Mouse (Mus musculus): ENCODE results near the gene Trim11. TPM values are rescaled to one million over a fixed set of nuclear protein-coding genes. Genes with fewer than 3 reads are reported as not detected.

Gene Trim11
- total RNA-seq, 1 experiment from 2014 or later, result 21.0 TPM

DNA sequence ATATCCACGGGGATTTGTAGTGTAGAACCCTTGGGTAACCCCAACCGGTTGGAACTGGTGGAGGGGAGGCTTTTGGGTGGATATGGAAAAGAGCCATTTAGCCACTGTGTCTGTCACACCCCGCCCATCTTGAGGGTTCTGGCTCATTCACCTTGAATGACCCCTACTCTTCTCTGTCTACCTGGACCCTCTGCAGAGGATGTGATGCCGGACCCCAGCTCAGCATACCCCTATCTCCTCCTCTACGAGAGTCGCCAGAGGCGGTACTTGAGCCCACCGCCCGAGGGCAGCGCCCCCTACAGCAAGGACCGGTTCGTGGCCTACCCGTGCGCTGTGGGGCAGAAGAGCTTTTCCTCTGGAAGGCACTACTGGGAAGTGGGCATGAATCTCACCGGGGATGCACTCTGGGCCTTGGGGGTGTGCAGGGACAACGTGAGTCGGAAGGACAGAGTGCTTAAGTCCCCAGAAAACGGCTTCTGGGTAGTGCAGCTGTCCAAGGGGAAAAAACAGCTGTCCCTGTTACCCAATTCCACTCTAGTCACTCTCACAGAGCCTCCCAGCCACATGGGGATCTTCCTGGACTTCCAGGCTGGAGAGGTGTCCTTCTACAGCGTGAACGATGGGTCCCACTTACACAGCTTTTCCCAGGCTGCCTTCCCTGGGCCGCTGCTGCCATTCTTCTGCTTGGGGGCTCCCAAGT is 6.9 kb upstream of the Trim11 start:
- ATAC-seq (replicated peaks in 1 of 2; ENCODE audit: insufficient read depth in 1 of 2, low FRiP score in 2 of 2, low TSS enrichment in 1 of 2, low read depth in 1 of 2, poor library complexity in 2 of 2, severe bottlenecking in 2 of 2), result no peak

GRCm38 (mm10) chr11:58971796-58972195 is 6.1 kb upstream of the Trim11 start:
- no peak for ATAC-seq (replicated peaks in 1 of 2; ENCODE audit: insufficient read depth in 1 of 2, low FRiP score in 2 of 2, low TSS enrichment in 1 of 2, low read depth in 1 of 2, poor library complexity in 2 of 2, severe bottlenecking in 2 of 2)

- no peak for ATAC-seq (replicated peaks in 1 of 2; ENCODE audit: insufficient read depth in 1 of 2, low FRiP score in 2 of 2, low TSS enrichment in 1 of 2, low read depth in 1 of 2, poor library complexity in 2 of 2, severe bottlenecking in 2 of 2)
Observed at GRCm38 (mm10) chr11:58974414-58974813, 3.5 kb upstream of the Trim11 start.

DNA sequence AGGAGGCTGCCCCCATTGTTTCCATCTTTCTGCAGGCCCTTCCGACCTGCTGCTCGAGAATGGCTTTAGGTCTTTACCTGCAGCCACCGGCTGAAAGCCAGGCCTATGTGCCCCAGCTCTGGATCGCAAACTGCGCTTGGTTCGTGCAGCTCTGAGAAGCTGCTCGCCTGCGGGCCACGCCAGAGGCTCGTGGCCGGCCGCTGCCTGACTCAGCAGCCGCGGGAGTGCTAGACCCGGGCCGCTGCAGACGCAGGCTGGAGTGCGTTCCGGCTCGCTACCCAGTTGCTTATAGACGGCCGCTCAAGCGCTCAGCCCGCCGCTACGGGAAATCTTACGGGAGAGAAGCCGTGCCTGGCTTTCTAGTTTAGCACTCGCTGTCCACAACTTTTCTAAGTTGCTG is 743 bp upstream of the Trim11 start:
- peak in 1 of 2 experiments; percentile 27; a peak in 1 of 4 replicates for ATAC-seq (replicated peaks in 1 of 2; ENCODE audit: insufficient read depth in 1 of 2, low FRiP score in 2 of 2, low TSS enrichment in 1 of 2, low read depth in 1 of 2, poor library complexity in 2 of 2, severe bottlenecking in 2 of 2)

DNA sequence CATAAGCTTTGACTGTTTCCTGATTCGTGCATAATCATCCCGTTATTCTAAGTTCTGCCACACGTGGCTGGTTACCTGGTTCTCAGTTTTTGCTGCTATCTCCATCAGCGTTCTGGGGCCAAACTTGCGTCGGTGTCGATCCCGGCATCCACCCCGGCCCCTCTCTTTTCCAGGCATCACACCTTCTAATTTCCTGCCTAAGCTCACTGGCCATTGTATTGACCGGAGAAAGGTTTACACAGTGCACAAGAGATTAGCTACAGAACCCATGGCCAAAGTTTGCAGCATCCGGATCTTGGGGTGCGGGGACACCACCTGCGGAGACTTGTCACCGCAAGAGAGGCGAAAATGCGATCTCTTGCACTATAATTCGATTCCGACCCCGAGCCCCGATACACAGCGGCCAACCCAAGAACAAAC is 276 bp upstream of the Trim11 start:
- 0 out of 4 replicates have a peak, but pooled peaks have one; percentile 6 to 13 for ATAC-seq (replicated peaks in 1 of 2; ENCODE audit: insufficient read depth in 1 of 2, low FRiP score in 2 of 2, low TSS enrichment in 1 of 2, low read depth in 1 of 2, poor library complexity in 2 of 2, severe bottlenecking in 2 of 2)

GRCm38 (mm10) chr11:58978706-58979030 is 775 bp downstream of the Trim11 start:
- ATAC-seq (replicated peaks in 1 of 2; ENCODE audit: insufficient read depth in 1 of 2, low FRiP score in 2 of 2, low TSS enrichment in 1 of 2, low read depth in 1 of 2, poor library complexity in 2 of 2, severe bottlenecking in 2 of 2), result no peak; a peak in 1 of 4 replicates

DNA sequence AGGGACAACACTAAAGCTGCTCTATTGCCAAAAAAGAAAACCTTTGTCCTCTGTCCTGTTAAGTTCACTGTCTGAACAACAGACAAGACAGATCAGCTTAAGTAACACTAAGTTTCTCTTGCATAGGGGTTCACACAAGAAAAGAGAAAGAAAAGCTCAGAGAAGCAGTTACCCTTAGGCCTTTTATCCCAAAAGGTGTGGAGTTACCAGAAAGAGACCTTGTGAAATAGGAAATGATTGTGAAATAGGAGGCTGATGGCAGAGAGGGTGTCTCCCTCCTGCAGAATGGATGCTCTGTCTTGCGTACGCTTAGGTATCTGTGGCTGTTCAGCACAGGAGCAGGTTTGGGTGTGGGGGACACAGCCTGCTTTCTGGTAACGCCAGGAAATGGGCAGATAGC is 1.3 kb downstream of the Trim11 start:
- no peak for ATAC-seq (replicated peaks in 1 of 2; ENCODE audit: insufficient read depth in 1 of 2, low FRiP score in 2 of 2, low TSS enrichment in 1 of 2, low read depth in 1 of 2, poor library complexity in 2 of 2, severe bottlenecking in 2 of 2)

DNA sequence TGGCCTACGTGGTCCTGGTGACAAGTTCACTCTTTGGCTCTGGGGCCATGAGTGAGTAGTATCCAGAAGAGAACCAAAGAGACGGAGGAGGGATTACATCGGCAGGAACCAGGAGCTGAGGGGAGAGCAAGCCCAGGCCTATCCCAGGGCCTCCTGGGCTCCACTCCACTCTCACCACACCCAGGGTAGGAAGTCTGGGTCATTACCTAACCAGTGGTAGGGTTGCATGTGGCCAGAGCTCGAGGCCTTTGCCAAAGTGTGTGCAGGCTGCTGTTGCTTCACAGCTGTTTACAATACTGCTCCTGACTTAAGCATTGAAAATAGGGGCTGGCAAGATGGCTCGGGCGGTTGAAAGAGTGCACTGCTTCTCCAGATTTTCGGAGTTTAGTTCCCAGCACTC is 1.8 kb downstream of the Trim11 start:
- ATAC-seq (replicated peaks in 1 of 2; ENCODE audit: insufficient read depth in 1 of 2, low FRiP score in 2 of 2, low TSS enrichment in 1 of 2, low read depth in 1 of 2, poor library complexity in 2 of 2, severe bottlenecking in 2 of 2), result peak in 1 of 2 experiments; percentile 23; a peak in 1 of 4 replicates

- no peak for ATAC-seq (replicated peaks in 1 of 2; ENCODE audit: insufficient read depth in 1 of 2, low FRiP score in 2 of 2, low TSS enrichment in 1 of 2, low read depth in 1 of 2, poor library complexity in 2 of 2, severe bottlenecking in 2 of 2)
Observed at GRCm38 (mm10) chr11:58980381-58980990, 2.6 kb downstream of the Trim11 start.

GRCm38 (mm10) chr11:58981541-58982447 is 3.9 kb downstream of the Trim11 start:
- peak; percentile 29 to 36; a peak in 2 of 4 replicates for ATAC-seq (replicated peaks in 1 of 2; ENCODE audit: insufficient read depth in 1 of 2, low FRiP score in 2 of 2, low TSS enrichment in 1 of 2, low read depth in 1 of 2, poor library complexity in 2 of 2, severe bottlenecking in 2 of 2)

- peak; percentile 33 to 47; a peak in 3 of 4 replicates for ATAC-seq (replicated peaks in 1 of 2; ENCODE audit: insufficient read depth in 1 of 2, low FRiP score in 2 of 2, low TSS enrichment in 1 of 2, low read depth in 1 of 2, poor library complexity in 2 of 2, severe bottlenecking in 2 of 2)
Observed at GRCm38 (mm10) chr11:58982471-58983097, 4.7 kb downstream of the Trim11 start.

DNA sequence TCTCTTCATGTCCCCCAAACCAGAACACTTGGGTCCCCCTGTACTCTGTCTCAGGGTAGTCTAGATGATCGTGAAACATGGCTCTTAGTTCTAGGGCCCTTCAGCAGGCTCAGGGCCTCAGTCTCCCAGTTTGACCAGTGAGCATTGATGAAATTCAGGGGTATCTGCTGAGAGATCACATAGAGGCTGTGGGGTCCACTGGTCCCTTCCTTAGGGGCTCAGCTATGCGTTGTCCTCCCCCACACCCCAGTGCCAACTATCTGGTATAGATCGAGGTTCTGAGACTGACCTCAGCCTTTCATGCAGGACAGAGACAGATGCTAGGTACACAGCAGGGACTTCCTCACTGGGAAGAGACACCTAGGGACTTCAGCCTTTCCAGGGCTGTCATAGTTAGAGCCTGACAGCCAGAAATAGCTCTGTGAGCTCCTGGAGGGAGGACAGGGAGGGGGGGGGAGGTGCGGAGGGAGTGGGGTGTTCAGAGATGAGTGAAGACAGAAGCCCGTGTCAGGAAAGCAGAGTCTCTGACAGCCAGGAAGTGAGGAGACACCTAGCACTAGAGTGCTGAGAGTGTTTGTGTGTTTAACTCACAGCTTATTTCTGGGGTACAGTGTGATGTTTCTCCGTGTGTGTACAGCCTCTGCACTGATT is 5.9 kb downstream of the Trim11 start:
- no peak for ATAC-seq (replicated peaks in 1 of 2; ENCODE audit: insufficient read depth in 1 of 2, low FRiP score in 2 of 2, low TSS enrichment in 1 of 2, low read depth in 1 of 2, poor library complexity in 2 of 2, severe bottlenecking in 2 of 2)

- ATAC-seq (replicated peaks in 1 of 2; ENCODE audit: insufficient read depth in 1 of 2, low FRiP score in 2 of 2, low TSS enrichment in 1 of 2, low read depth in 1 of 2, poor library complexity in 2 of 2, severe bottlenecking in 2 of 2), result no peak
Observed at GRCm38 (mm10) chr11:58984657-58985056, 6.8 kb downstream of the Trim11 start.

DNA sequence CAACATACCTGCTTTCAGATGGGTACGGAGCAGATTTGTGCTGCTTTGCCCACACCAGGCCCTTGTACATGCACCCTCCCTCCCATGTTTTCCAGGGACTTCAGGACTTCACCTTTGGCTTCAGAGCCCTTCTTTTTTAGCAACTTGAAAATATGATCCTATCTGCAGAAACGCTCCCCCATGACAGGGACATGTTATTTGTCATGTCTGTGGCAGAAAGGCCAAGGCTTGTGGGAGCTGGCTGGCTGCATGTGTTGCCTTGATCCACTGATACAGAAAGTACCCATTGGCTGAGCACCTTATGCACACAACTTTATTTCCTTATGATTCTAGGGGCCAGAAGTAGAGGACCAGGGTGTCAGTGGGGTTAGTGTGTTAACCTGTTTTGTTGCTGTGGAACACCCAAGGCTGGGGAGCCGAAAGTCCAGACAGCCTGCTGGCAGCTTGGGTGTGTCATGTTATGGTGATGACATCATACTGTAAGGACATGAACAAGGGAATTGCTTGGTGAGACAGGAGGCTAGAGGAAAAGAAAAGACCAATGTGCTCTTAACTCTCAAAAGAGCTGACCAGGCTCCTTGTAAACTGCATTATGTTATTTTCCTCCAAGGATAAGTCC is 7.5 kb downstream of the Trim11 start:
- ATAC-seq (replicated peaks in 1 of 2; ENCODE audit: insufficient read depth in 1 of 2, low FRiP score in 2 of 2, low TSS enrichment in 1 of 2, low read depth in 1 of 2, poor library complexity in 2 of 2, severe bottlenecking in 2 of 2), result no peak

DNA sequence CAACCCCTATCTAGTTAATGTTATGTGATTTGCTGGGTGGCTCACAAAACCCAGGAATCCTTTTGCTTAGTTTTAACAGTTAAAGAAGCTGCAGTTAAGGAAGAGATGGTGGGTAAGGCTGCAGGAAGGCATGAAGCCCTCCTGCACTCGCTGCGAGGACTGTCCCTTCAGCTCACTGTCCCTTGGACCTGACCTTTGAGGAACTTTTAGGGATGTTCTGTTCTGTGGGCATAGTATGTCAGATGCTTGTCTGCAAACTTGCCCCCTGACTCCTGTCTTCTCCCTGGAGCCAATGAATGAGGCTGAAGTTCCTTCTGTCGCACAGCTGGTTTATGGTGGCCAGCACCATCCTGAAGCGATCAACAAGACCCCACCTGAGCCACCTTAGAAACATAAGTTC is 11.3 kb downstream of the Trim11 start:
- ATAC-seq (replicated peaks in 1 of 2; ENCODE audit: insufficient read depth in 1 of 2, low FRiP score in 2 of 2, low TSS enrichment in 1 of 2, low read depth in 1 of 2, poor library complexity in 2 of 2, severe bottlenecking in 2 of 2), result no peak

DNA sequence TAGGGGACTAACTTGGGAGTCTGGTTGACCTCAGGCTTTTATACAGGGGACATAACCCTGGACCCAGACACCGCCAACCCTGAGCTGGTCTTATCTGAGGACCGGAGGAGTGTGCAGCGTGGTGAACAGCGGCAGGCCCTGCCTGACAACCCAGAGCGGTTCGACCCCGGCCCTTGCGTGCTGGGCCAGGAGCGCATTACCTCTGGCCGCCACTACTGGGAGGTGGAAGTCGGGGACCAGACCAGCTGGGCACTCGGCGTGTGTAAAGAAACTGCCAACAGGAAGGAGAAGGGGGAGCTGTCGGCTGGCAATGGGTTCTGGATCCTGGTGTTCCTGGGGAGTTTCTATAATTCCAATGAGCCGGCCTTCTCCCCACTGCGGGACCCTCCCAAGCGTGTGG is 12.2 kb downstream of the Trim11 start:
- ATAC-seq (replicated peaks in 1 of 2; ENCODE audit: insufficient read depth in 1 of 2, low FRiP score in 2 of 2, low TSS enrichment in 1 of 2, low read depth in 1 of 2, poor library complexity in 2 of 2, severe bottlenecking in 2 of 2), result no peak

- ATAC-seq (replicated peaks in 1 of 2; ENCODE audit: insufficient read depth in 1 of 2, low FRiP score in 2 of 2, low TSS enrichment in 1 of 2, low read depth in 1 of 2, poor library complexity in 2 of 2, severe bottlenecking in 2 of 2), result no peak
Observed at GRCm38 (mm10) chr11:58990794-58991193, 12.9 kb downstream of the Trim11 start.
